Mouse (Mus musculus): Measurements from ENCODE around the gene Clgn. TPM values are rescaled to one million over a fixed set of nuclear protein-coding genes. Genes with fewer than 3 reads are reported as not detected.

The Clgn gene
- not detected for polyA plus RNA-seq (2021)

- in situ Hi-C loops (cut with MboI; ENCODE audit: low pct_unique_long_range_greater_than_20kb) = no loop called here
- ChIA-PET CTCF (interaction anchor here (1.3 kb wide), 1 partner anchor 19 kb away, joined by 3 read pairs; no protein-coding TSS in a partner anchor), POLR2A (no interaction called here)
- peaks cover 20% of the 10 kb centered on the region for H3K27me3 ChIP-seq
- DNase-seq (ENCODE audit: low read depth, low spot score) (no peak), ATAC-seq (no peak)
- TF ChIP-seq CTCF (IDR thresholded peaks at IDR 0.05) = no peak
Observed at GRCm38 (mm10) chr8:83389316-83390005, at the start of gene Clgn. TSS of gene Clgn (plus strand) at chr8:83389867.

GRCm38 (mm10) chr8:83342076-83342475, 47.6 kb upstream of the Clgn start:
- DNase-seq (ENCODE audit: low read depth, low spot score) (no peak), ATAC-seq (no peak)
- peaks cover 12% of the 10 kb centered on the region for H3K27me3 ChIP-seq
- no peak for TF ChIP-seq CTCF (IDR thresholded peaks at IDR 0.05)
- ChIA-PET CTCF (interaction anchor here (0.5 to 2.0 kb wide), 5 partner anchors 20 to 277 kb away, joined by 3 to 23 read pairs (median 4); no protein-coding TSS in a partner anchor), POLR2A (no interaction called here)
- in situ Hi-C loops (cut with MboI; ENCODE audit: low pct_unique_long_range_greater_than_20kb) = loop anchor here (5.0 kb wide), 2 partner anchors 40 to 85 kb away; no protein-coding TSS in a partner anchor

- POLR2A ChIA-PET = no interaction called here
- ATAC-seq (no peak), DNase-seq (ENCODE audit: low read depth, low spot score) (no peak)
- peak; percentile 56 for TF ChIP-seq CTCF (IDR thresholded peaks at IDR 0.05)
- peaks cover 16% of the 10 kb centered on the region for H3K27me3 ChIP-seq
- in situ Hi-C loops (cut with MboI; ENCODE audit: low pct_unique_long_range_greater_than_20kb) = loop anchor here (5.0 kb wide), 2 partner anchors 40 to 85 kb away; no protein-coding TSS in a partner anchor
- CTCF ChIA-PET = interaction anchor here (0.5 to 2.0 kb wide), 7 partner anchors 20 to 278 kb away, joined by 3 to 23 read pairs (median 3); no protein-coding TSS in a partner anchor
Observed at GRCm38 (mm10) chr8:83342693-83343092, 47.0 kb upstream of the Clgn start.

- H3K27me3 ChIP-seq = peaks cover 36% of the 10 kb centered on the region
- DNase-seq (ENCODE audit: low read depth, low spot score) (no peak), ATAC-seq (no peak)
- ChIA-PET CTCF (no interaction called here), POLR2A (no interaction called here)
- TF ChIP-seq CTCF (IDR thresholded peaks at IDR 0.05) = no peak
- in situ Hi-C loops (cut with MboI; ENCODE audit: low pct_unique_long_range_greater_than_20kb) = loop anchor here (5.0 kb wide), 1 partner anchor 246 kb away; no protein-coding TSS in a partner anchor
Observed at GRCm38 (mm10) chr8:83348263-83348662, 41.4 kb upstream of the Clgn start, which contains the start of gene Mgat4d. TSS of gene Mgat4d (plus strand) at chr8:83348471.

- TF ChIP-seq CTCF (IDR thresholded peaks at IDR 0.05) = no peak
- DNase-seq (ENCODE audit: low read depth, low spot score) = no peak
- CTCF ChIA-PET = no interaction called here
- in situ Hi-C loops (cut with MboI; ENCODE audit: low pct_unique_long_range_greater_than_20kb) = no loop called here
- H3K27me3 ChIP-seq = peaks cover 35% of the 10 kb centered on the region
- no peak for ATAC-seq
- POLR2A ChIA-PET = interaction anchor here (0.6 kb wide), 1 partner anchor 34 kb away, joined by 4 read pairs; no protein-coding TSS in a partner anchor
Observed at GRCm38 (mm10) chr8:83351315-83351714, 38.4 kb upstream of the Clgn start.

GRCm38 (mm10) chr8:83363156-83363769, 26.4 kb upstream of the Clgn start:
- no peak for DNase-seq (ENCODE audit: low read depth, low spot score)
- ChIA-PET POLR2A (no interaction called here), CTCF (interaction anchor here (0.5 kb wide), 1 partner anchor 164 kb away, joined by 3 read pairs; no protein-coding TSS in a partner anchor)
- in situ Hi-C loops (cut with MboI; ENCODE audit: low pct_unique_long_range_greater_than_20kb) = no loop called here
- peaks cover 10% of the 10 kb centered on the region for H3K27me3 ChIP-seq
- TF ChIP-seq CTCF (IDR thresholded peaks at IDR 0.05) = no peak
- ATAC-seq = no peak

- DNase-seq (ENCODE audit: low read depth, low spot score) (no peak), ATAC-seq (no peak)
- in situ Hi-C loops (cut with MboI; ENCODE audit: low pct_unique_long_range_greater_than_20kb) = no loop called here
- CTCF ChIA-PET = no interaction called here
- H3K27me3 ChIP-seq = peaks cover 12% of the 10 kb centered on the region
- POLR2A ChIA-PET = no interaction called here
- TF ChIP-seq CTCF (IDR thresholded peaks at IDR 0.05) = no peak
Observed at GRCm38 (mm10) chr8:83377231-83377630, 12.4 kb upstream of the Clgn start.

- in situ Hi-C loops (cut with MboI; ENCODE audit: low pct_unique_long_range_greater_than_20kb) = no loop called here
- ATAC-seq (no peak), DNase-seq (ENCODE audit: low read depth, low spot score) (no peak)
- TF ChIP-seq CTCF (IDR thresholded peaks at IDR 0.05) = no peak
- ChIA-PET POLR2A (no interaction called here), CTCF (no interaction called here)
- peaks cover 5% of the 10 kb centered on the region for H3K27me3 ChIP-seq
Observed at GRCm38 (mm10) chr8:83380141-83380540, 9.5 kb upstream of the Clgn start.

- in situ Hi-C loops (cut with MboI; ENCODE audit: low pct_unique_long_range_greater_than_20kb) = no loop called here
- no peak for ATAC-seq
- H3K27me3 ChIP-seq = peaks cover 5% of the 10 kb centered on the region
Observed at GRCm38 (mm10) chr8:83381016-83381415, 8.7 kb upstream of the Clgn start.

GRCm38 (mm10) chr8:83382850-83383249, 6.8 kb upstream of the Clgn start:
- ATAC-seq (no peak), DNase-seq (ENCODE audit: low read depth, low spot score) (no peak)
- TF ChIP-seq CTCF (IDR thresholded peaks at IDR 0.05) = no peak
- ChIA-PET POLR2A (no interaction called here), CTCF (no interaction called here)
- peaks cover 5% of the 10 kb centered on the region for H3K27me3 ChIP-seq
- in situ Hi-C loops (cut with MboI; ENCODE audit: low pct_unique_long_range_greater_than_20kb) = no loop called here

More at GRCm38 (mm10) chr8:83381016-83381415, 8.7 kb upstream of the Clgn start:
- ChIA-PET POLR2A (no interaction called here), CTCF (no interaction called here)
- no peak for TF ChIP-seq CTCF (IDR thresholded peaks at IDR 0.05)
- DNase-seq (ENCODE audit: low read depth, low spot score) = no peak

Data from Patski (cell line).